Mouse (Mus musculus) stomach, embryonic 14.5 days (tissue): ENCODE results near the gene Olfr312. TPM values are rescaled to one million over a fixed set of nuclear protein-coding genes. Genes with fewer than 3 reads are reported as not detected.
"Not testable (repeated sequence)": the region's sequence is repeated elsewhere in the genome, so short reads cannot be mapped to it uniquely, and the experiment has no call there.

ENCODE experiments used
- ATAC-seq: fragments of 200-750 bp; cut with Nextera tagmentation; 2 replicates; pipeline ENCODE4 v1.8.0; 2017; ENCODE audit warnings: low read depth, moderate TSS enrichment; ENCODE audit not compliant: insufficient number of reproducible peaks, insufficient read depth, low FRiP score
- H3K27ac ChIP-seq: fragments of 300-500 bp; sonication (generic); 2 replicates; pipeline ENCODE4 v1.5.1; 2014; ENCODE audit warnings: mild to moderate bottlenecking, low read length, moderate library complexity, mixed read lengths
- H3K27me3 ChIP-seq: fragments of 300-500 bp; sonication (generic); 2 replicates; pipeline ENCODE4 v1.6.1; 2014; ENCODE audit warnings: low read length, control low read depth, mixed read lengths; ENCODE audit not compliant: control insufficient read depth, insufficient read depth
- H3K36me3 ChIP-seq: fragments of 300-500 bp; sonication (generic); 2 replicates; pipeline ENCODE4 v1.6.1; 2014; ENCODE audit warnings: mild to moderate bottlenecking, control low read depth, low read length, moderate library complexity, mixed read lengths; ENCODE audit not compliant: control insufficient read depth, insufficient read depth
- H3K4me1 ChIP-seq: fragments of 300-500 bp; sonication (generic); 2 replicates; pipeline ENCODE4 v1.6.1; 2014; ENCODE audit warnings: low read length, control low read depth, mixed read lengths; ENCODE audit not compliant: control insufficient read depth, insufficient read depth
- H3K4me2 ChIP-seq: fragments of 300-500 bp; sonication (generic); replicated peaks from 2 replicates; pipeline ENCODE4 v1.6.1; 2014; ENCODE audit warnings: low read depth, low read length, control low read depth
- H3K4me3 ChIP-seq: fragments of 300-500 bp; sonication (generic); 2 replicates; pipeline ENCODE4 v1.5.1; 2014; ENCODE audit warnings: low read depth, low read length, control low read depth
- H3K9ac ChIP-seq: fragments of 300-500 bp; sonication (generic); replicated peaks from 2 replicates; pipeline ENCODE4 v1.6.1; 2014; ENCODE audit warnings: low read depth, mild to moderate bottlenecking, control low read depth, low read length, moderate library complexity, mixed read lengths
- H3K9me3 ChIP-seq: fragments of 300-500 bp; sonication (generic); 2 replicates; pipeline ENCODE4 v1.6.1; 2016; ENCODE audit warnings: low read depth, low read length, control low read depth; ENCODE audit not compliant: control insufficient read depth
- WGBS: fragments of 180-500 bp; shearing (Covaris S2); extraction: QIAGEN DNeasy Blood & Tissue Kit; methylation state at CpG from one replicate; pipeline ENCODE4 v1.1.7; 2014; 5-methylcytosine and 5-hydroxymethylcytosine counted together
- polyA plus RNA-seq: library from polyadenylated mRNA; unstranded; fragments of >200 nt; fragmentation: Nextera tagmentation; extraction: Ambion mirVana; gene quantifications from 2 replicates; pipeline ENCODE4 v1.2.1, GENCODE M21; 2014

Gene Olfr312
- polyA plus RNA-seq = not detected in 2 replicates

DNA sequence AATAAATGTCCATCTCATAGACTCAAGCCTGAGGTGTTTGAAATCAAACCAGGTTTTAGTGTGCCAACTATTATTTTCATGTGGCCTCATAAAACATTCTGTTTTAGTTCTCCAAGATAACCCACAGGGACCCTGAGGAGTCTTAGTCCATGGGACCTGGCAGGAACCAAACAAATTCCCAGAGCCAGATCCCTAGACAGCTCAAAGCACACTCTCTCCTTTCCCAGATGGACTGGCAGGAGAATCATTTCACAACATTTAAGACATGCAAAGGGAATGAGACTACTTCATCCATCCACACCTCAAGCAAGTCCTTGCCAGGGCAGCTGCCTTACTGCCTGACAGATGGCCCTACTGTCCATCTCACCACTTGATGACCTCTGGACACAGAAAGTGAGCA, at the start of gene Olfr312:
Olfr312 (plus strand) TSS at position 301 of the 400 bp plus-strand sequence.
- H3K27ac ChIP-seq, H3K27me3 ChIP-seq, H3K36me3 ChIP-seq, H3K4me1 ChIP-seq, H3K9ac ChIP-seq, H3K4me2 ChIP-seq, H3K9me3 ChIP-seq, H3K4me3 ChIP-seq, ATAC-seq: not testable (repeated sequence)

GRCm38 (mm10) chr11:58782480-58783089, 46.5 kb upstream of the Olfr312 start, which contains the start of gene Olfr314:
Gene Olfr314, plus strand, starts transcription at chr11:58782952.
- 68% methylated on average over 6 of the region's 6 CpGs for WGBS
- Histone ChIP-seq H3K9me3 (no peaks in the 10 kb centered on the region), H3K27ac (no peak within 1 kb of the TSS), H3K4me2 (no peak within 1 kb of the TSS), H3K27me3 (no peaks in the 10 kb centered on the region), H3K4me3 (no peak within 1 kb of the TSS), H3K36me3 (no peaks in the 10 kb centered on the region), H3K9ac (no peak within 1 kb of the TSS), H3K4me1 (no peaks in the 10 kb centered on the region)
- ATAC-seq = no peak

GRCm38 (mm10) chr11:58784182-58784581, 44.9 kb upstream of the Olfr312 start:
- Histone ChIP-seq H3K9me3 (no peaks in the 10 kb centered on the region), H3K4me1 (no peaks in the 10 kb centered on the region), H3K9ac (no peak overlapping the region), H3K4me3 (no peak overlapping the region), H3K36me3 (no peaks in the 10 kb centered on the region), H3K4me2 (no peak overlapping the region), H3K27me3 (no peaks in the 10 kb centered on the region), H3K27ac (no peak overlapping the region)
- no peak for ATAC-seq
- WGBS = 73% methylated on average over 2 of the region's 2 CpGs

- Histone ChIP-seq H3K9me3 (no peaks in the 10 kb centered on the region), H3K27me3 (no peaks in the 10 kb centered on the region), H3K4me1 (no peaks in the 10 kb centered on the region), H3K27ac (no peak overlapping the region), H3K36me3 (no peaks in the 10 kb centered on the region), H3K4me2 (no peak overlapping the region), H3K4me3 (no peak overlapping the region), H3K9ac (no peak overlapping the region)
- ATAC-seq = no peak
- 77% methylated on average over 10 of the region's 10 CpGs for WGBS
Observed at GRCm38 (mm10) chr11:58787651-58788050, 41.4 kb upstream of the Olfr312 start.

DNA sequence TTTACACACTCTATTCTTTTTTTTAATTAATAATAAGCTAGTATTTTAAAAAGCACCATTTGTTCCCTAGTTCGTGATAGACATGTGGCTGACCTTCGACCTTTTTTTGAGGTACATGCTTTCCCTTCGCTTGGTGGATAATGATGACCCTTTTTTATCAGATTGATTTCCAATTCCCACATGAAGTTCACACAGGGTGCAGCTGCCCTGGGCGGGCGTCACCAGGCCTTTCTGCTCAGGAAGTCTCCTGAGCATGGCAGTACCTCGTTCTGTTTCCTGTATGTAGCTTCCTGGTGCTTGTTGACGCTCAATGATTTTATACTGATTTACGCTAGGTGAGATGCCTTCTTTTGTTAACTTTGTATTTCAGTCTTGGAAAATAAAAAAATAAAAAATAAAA, 40.7 kb upstream of the Olfr312 start:
- ATAC-seq = no peak

GRCm38 (mm10) chr11:58789532-58789931, 39.5 kb upstream of the Olfr312 start:
- no peaks in the 10 kb centered on the region for H3K9me3 ChIP-seq
- H3K27ac ChIP-seq = no peak overlapping the region
- no peak overlapping the region for H3K4me2 ChIP-seq
- 21% methylated on average over 3 of the region's 3 CpGs for WGBS
- no peak for ATAC-seq
- no peak overlapping the region for H3K9ac ChIP-seq
- no peaks in the 10 kb centered on the region for H3K4me1 ChIP-seq
- no peaks in the 10 kb centered on the region for H3K36me3 ChIP-seq
- H3K4me3 ChIP-seq = no peak overlapping the region
- H3K27me3 ChIP-seq = no peaks in the 10 kb centered on the region

More for the DNA sequence above, 40.7 kb upstream of the Olfr312 start:
- no peak overlapping the region for H3K4me2 ChIP-seq
- H3K27ac ChIP-seq = no peak overlapping the region
- no peaks in the 10 kb centered on the region for H3K4me1 ChIP-seq
- no peaks in the 10 kb centered on the region for H3K9me3 ChIP-seq
- H3K27me3 ChIP-seq = no peaks in the 10 kb centered on the region
- H3K9ac ChIP-seq = no peak overlapping the region
- H3K36me3 ChIP-seq = no peaks in the 10 kb centered on the region
- 81% methylated on average over 8 of the region's 8 CpGs for WGBS
- no peak overlapping the region for H3K4me3 ChIP-seq

DNA sequence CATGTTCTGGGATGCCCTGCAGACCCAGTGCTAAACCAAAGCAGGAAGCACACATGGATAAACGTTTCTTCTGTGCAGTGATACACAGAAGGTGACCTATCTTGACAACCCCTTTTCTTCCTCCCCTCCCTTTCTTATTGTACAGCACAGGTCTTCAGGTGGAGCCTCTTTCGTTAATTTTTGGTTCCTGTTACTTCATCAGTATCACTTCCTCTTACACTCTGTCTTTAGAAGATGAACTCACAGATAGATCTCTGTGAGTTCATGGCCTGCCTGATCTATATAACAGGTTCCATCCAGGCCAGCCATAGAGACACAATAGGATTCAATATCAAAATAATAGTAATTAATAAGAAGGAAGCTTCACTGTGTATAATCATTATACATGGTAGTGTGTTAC, 39.0 kb upstream of the Olfr312 start:
- WGBS = 41% methylated on average over 2 of the region's 2 CpGs
- no peak overlapping the region for H3K4me3 ChIP-seq
- no peak for ATAC-seq
- H3K36me3 ChIP-seq = no peaks in the 10 kb centered on the region
- no peaks in the 10 kb centered on the region for H3K27me3 ChIP-seq
- H3K4me2 ChIP-seq = no peak overlapping the region
- no peaks in the 10 kb centered on the region for H3K9me3 ChIP-seq
- no peak overlapping the region for H3K9ac ChIP-seq
- no peak overlapping the region for H3K27ac ChIP-seq
- no peaks in the 10 kb centered on the region for H3K4me1 ChIP-seq

- H3K9me3 ChIP-seq = no peaks in the 10 kb centered on the region
- H3K9ac ChIP-seq = no peak overlapping the region
- H3K4me3 ChIP-seq = no peak overlapping the region
- 71% methylated on average over 6 of the region's 6 CpGs for WGBS
- H3K4me1 ChIP-seq = no peaks in the 10 kb centered on the region
- no peak overlapping the region for H3K4me2 ChIP-seq
- no peaks in the 10 kb centered on the region for H3K27me3 ChIP-seq
- H3K36me3 ChIP-seq = no peaks in the 10 kb centered on the region
- no peak overlapping the region for H3K27ac ChIP-seq
- no peak for ATAC-seq
Observed at GRCm38 (mm10) chr11:58790646-58791045, 38.4 kb upstream of the Olfr312 start.

GRCm38 (mm10) chr11:58795856-58796255, 33.2 kb upstream of the Olfr312 start:
- H3K9ac ChIP-seq = no peak overlapping the region
- H3K27ac ChIP-seq = no peak overlapping the region
- H3K9me3 ChIP-seq = no peaks in the 10 kb centered on the region
- no peaks in the 10 kb centered on the region for H3K36me3 ChIP-seq
- ATAC-seq = no peak
- no peak overlapping the region for H3K4me3 ChIP-seq
- no peaks in the 10 kb centered on the region for H3K4me1 ChIP-seq
- no peaks in the 10 kb centered on the region for H3K27me3 ChIP-seq
- H3K4me2 ChIP-seq = no peak overlapping the region
- 92% methylated on average over 2 of the region's 2 CpGs for WGBS
